Mouse (Mus musculus): ENCODE data around the gene Man2b2. TPM values are rescaled to one million over a fixed set of nuclear protein-coding genes. Genes with fewer than 3 reads are reported as not detected.

The Man2b2 gene
- polyA plus RNA-seq (2012), result 0.67 and 0.69 TPM in 2 replicates

DNA sequence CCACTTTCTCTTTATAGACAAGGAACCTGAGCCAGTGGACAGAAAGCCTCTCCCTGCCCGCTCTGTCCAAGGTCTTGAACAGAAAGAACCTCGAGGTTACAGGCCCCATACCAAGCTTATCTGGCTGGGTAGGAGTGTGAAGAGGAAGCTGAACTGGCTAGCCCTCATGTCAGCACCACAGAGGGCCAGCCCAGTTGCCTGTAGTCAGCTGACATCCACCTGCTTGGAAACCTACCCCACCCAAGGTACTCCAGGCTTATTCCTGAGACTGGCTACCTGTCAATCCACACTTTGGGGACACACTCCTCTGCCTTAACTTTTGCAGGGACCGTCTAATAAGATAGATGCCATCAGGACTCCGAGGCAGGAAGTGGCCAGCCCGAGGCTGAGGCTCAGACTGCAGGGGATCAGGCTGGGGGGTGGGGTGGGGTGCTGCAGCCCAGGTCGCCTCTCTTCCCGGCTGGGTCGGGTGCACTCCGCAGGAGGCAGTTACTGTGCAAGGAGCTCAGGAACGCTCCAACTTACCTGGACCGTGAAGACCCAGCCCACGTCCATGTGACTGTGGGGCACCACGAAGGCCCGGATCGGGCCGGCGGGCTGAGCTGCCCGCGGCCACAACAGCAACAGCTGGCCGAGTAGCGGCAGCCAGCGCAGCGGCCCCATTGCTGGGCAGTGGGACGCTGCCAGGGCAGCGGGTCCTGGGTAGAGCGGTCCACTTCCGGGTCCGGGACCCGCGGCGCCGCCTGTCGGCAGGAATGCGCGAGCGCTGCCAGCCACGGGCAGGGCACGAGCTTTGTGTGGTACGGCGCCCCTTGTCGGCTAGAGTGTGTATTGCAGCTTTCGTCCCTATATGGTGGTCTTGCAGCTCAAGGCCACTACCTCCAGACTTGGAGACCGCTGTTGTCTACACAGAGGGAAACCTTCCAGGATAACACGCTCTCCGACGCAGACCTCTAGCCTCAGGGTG, at the start of gene Man2b2:
Gene Man2b2 (minus strand): TSS at position 741 of the 967 bp plus-strand sequence.
- Histone ChIP-seq H3K4me1 (ENCODE audit: control insufficient read depth) (peaks cover 17% of the 10 kb centered on the region), H3K27me3 (ENCODE audit: control insufficient read depth) (no peaks in the 10 kb centered on the region), H3K4me3 (replicated peaks) (peak within 1 kb of the TSS; percentile 71), H3K36me3 (ENCODE audit: control insufficient read depth) (peaks cover 24% of the 10 kb centered on the region), H3K9me3 (ENCODE audit: control insufficient read depth, low read length) (no peaks in the 10 kb centered on the region)
- TF ChIP-seq TAL1 (IDR thresholded peaks at IDR 0.05; ENCODE audit: low read length) (no peak), GATA1 (IDR thresholded peaks at IDR 0.05; ENCODE audit: low read length) (no peak)

DNA sequence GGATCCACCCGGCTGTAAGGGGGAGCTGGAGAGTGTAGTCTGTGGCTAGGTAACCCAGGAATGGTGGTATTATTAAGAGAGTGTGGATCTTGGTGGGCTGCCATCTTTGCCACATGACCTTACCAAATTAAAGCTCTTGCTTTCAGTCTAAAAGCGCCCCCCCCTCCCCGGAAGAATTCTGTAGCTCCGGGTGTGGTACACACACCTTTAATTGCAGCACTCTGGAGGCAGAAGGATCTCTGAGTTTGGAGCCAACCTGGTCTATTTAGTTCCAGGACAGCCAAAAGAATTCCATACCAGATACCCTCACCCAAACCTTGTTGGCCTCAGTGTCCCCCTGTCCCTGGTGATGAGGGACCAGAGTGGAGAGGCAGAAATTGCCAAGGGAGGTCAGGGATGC, 48.3 kb upstream of the Man2b2 start:
- no peaks in the 10 kb centered on the region for H3K9me3 ChIP-seq (ENCODE audit: control insufficient read depth, low read length)
- H3K4me3 ChIP-seq (replicated peaks), result no peak overlapping the region
- H3K4me1 ChIP-seq (ENCODE audit: control insufficient read depth), result no peaks in the 10 kb centered on the region
- TF ChIP-seq GATA1 (IDR thresholded peaks at IDR 0.05; ENCODE audit: low read length), result no peak
- no peak for TF ChIP-seq TAL1 (IDR thresholded peaks at IDR 0.05; ENCODE audit: low read length)
- no peaks in the 10 kb centered on the region for H3K36me3 ChIP-seq (ENCODE audit: control insufficient read depth)
- no peaks in the 10 kb centered on the region for H3K27me3 ChIP-seq (ENCODE audit: control insufficient read depth)

DNA sequence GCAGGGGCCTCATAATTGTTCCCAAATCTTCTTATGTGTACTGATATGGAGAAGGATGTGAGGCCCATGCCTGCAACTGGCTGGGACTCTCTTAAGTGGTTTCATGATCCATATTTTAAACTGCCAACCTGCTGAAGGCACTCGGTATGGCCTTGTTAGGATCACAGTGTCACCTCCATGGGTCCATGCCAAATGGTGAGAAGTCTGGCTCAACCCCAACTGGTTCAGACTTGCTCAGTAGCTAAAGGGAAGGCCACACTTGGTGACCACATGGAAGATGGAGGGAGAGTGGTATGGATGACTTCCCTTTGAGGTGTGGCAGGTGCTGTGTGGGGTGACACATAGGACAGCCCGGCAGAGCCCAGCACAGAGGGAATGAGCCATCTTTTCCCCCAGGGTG, 47.2 kb upstream of the Man2b2 start:
- Histone ChIP-seq H3K27me3 (ENCODE audit: control insufficient read depth) (peaks cover under 1% of the 10 kb centered on the region), H3K4me3 (replicated peaks) (no peak overlapping the region), H3K36me3 (ENCODE audit: control insufficient read depth) (no peaks in the 10 kb centered on the region), H3K4me1 (ENCODE audit: control insufficient read depth) (no peaks in the 10 kb centered on the region), H3K9me3 (ENCODE audit: control insufficient read depth, low read length) (no peaks in the 10 kb centered on the region)
- TF ChIP-seq GATA1 (IDR thresholded peaks at IDR 0.05; ENCODE audit: low read length) (no peak), TAL1 (IDR thresholded peaks at IDR 0.05; ENCODE audit: low read length) (no peak)

- H3K4me1 ChIP-seq (ENCODE audit: control insufficient read depth), result no peaks in the 10 kb centered on the region
- H3K9me3 ChIP-seq (ENCODE audit: control insufficient read depth, low read length), result no peaks in the 10 kb centered on the region
- H3K27me3 ChIP-seq (ENCODE audit: control insufficient read depth), result peaks cover 4% of the 10 kb centered on the region
- H3K36me3 ChIP-seq (ENCODE audit: control insufficient read depth), result no peaks in the 10 kb centered on the region
- no peak overlapping the region for H3K4me3 ChIP-seq (replicated peaks)
- TF ChIP-seq GATA1 (IDR thresholded peaks at IDR 0.05; ENCODE audit: low read length) (no peak), TAL1 (IDR thresholded peaks at IDR 0.05; ENCODE audit: low read length) (no peak)
Observed at GRCm38 (mm10) chr5:36876777-36877396, 46.4 kb upstream of the Man2b2 start.

DNA sequence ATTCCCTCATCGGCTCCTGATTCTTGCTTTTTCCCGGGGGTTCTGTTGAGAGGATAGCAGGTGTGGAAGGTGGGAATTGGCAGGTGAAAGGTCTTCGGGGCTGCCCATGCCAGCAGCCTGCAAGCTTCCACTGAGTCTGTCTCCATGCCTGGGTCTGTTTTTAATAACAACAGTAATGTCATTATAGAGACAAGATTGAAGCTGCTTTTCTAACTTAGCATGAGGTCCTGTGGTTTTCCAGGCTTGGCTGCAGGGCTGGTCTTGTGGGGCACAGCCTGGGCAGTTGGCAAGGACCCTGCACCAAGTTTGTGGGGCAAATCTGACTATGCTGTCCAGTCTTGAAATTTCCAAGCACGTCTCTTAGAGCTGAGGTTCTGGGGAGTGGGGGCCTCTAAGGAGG, 45.5 kb upstream of the Man2b2 start:
- Histone ChIP-seq H3K4me3 (replicated peaks) (no peak overlapping the region), H3K27me3 (ENCODE audit: control insufficient read depth) (peaks cover 12% of the 10 kb centered on the region)
- TF ChIP-seq TAL1 (IDR thresholded peaks at IDR 0.05; ENCODE audit: low read length) (no peak), GATA1 (IDR thresholded peaks at IDR 0.05; ENCODE audit: low read length) (no peak)

DNA sequence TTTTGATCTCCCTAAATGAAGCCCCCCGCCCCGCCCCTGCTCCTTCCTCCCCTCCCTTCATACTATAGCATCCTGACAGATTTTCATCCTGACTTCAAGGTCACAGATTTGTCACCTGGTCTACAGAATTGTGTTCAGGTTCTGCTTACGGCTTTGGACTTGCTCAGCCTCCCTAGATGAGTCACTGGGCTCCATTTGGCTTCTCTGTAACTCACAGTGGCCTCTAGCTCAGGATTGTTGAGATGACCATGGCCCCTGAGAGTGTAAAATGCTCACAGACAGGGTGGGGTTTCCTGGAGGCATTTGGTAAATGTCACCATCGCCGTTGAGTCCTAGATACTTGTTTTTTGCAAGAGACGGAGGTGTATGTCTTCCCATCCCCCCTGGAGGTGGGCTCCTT, 40.5 kb upstream of the Man2b2 start:
- Histone ChIP-seq H3K36me3 (ENCODE audit: control insufficient read depth) (no peaks in the 10 kb centered on the region), H3K9me3 (ENCODE audit: control insufficient read depth, low read length) (no peaks in the 10 kb centered on the region), H3K4me1 (ENCODE audit: control insufficient read depth) (no peaks in the 10 kb centered on the region), H3K4me3 (replicated peaks) (no peak overlapping the region), H3K27me3 (ENCODE audit: control insufficient read depth) (peaks cover 62% of the 10 kb centered on the region)
- TF ChIP-seq TAL1 (IDR thresholded peaks at IDR 0.05; ENCODE audit: low read length), result no peak
- TF ChIP-seq GATA1 (IDR thresholded peaks at IDR 0.05; ENCODE audit: low read length), result no peak

More for the DNA sequence above, 45.5 kb upstream of the Man2b2 start:
- Histone ChIP-seq H3K4me1 (ENCODE audit: control insufficient read depth) (no peaks in the 10 kb centered on the region), H3K36me3 (ENCODE audit: control insufficient read depth) (no peaks in the 10 kb centered on the region), H3K9me3 (ENCODE audit: control insufficient read depth, low read length) (no peaks in the 10 kb centered on the region)

GRCm38 (mm10) chr5:36869578-36870236, 39.3 kb upstream of the Man2b2 start:
- peaks cover 64% of the 10 kb centered on the region for H3K27me3 ChIP-seq (ENCODE audit: control insufficient read depth)
- H3K9me3 ChIP-seq (ENCODE audit: control insufficient read depth, low read length), result no peaks in the 10 kb centered on the region
- H3K4me1 ChIP-seq (ENCODE audit: control insufficient read depth), result no peaks in the 10 kb centered on the region
- H3K36me3 ChIP-seq (ENCODE audit: control insufficient read depth), result no peaks in the 10 kb centered on the region
- TF ChIP-seq TAL1 (IDR thresholded peaks at IDR 0.05; ENCODE audit: low read length) (no peak), GATA1 (IDR thresholded peaks at IDR 0.05; ENCODE audit: low read length) (no peak)
- no peak overlapping the region for H3K4me3 ChIP-seq (replicated peaks)

DNA sequence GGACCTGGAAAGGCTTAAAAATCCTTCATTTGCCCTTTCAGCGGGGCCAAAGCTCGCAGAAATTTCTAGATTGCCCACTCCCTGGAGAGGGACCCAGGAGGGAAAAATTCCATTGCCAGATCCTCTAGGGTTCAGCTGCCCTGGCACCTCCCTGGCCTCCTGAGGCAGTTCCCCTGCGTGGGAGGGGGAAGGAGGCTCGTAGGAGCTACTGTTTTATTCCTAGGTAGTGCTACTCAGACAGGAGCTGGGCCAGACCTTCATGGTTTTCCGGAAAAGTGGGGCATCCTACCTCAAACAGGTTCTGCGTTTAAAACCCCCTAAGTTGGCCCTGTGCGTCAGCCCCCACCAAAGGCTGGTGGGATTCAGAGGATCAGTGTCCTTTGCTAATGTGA, 38.7 kb upstream of the Man2b2 start:
- Histone ChIP-seq H3K36me3 (ENCODE audit: control insufficient read depth) (no peaks in the 10 kb centered on the region), H3K27me3 (ENCODE audit: control insufficient read depth) (peaks cover 64% of the 10 kb centered on the region), H3K4me3 (replicated peaks) (no peak overlapping the region), H3K4me1 (ENCODE audit: control insufficient read depth) (no peaks in the 10 kb centered on the region), H3K9me3 (ENCODE audit: control insufficient read depth, low read length) (no peaks in the 10 kb centered on the region)
- TF ChIP-seq GATA1 (IDR thresholded peaks at IDR 0.05; ENCODE audit: low read length) (no peak), TAL1 (IDR thresholded peaks at IDR 0.05; ENCODE audit: low read length) (no peak)
